ENCODE assay signal across 10 mouse cellular contexts in the genomic region with DNA sequence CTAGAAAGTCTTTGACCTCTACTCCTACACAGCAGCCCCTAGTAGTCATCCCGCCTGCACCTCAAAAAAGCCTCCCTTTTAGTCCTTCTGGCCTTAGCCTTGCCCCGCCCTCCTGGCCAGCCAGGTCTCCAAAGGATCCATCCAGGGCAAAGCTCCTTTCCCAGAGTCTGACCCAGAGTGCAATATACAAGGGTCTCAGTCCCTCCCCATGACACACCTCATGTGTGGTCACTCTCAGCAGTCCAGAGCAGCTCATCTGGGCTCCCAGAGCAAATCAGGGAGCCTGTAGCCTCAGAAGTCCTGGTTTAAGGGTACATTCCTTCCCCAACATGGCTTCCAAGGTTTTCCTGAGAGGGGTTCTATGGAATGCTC. TPM values are rescaled to one million over a fixed set of nuclear protein-coding genes. Genes with fewer than 3 reads are reported as not detected.
DNase-seq lines count a peak whose midpoint lies in the region; ATAC-seq and TF ChIP-seq lines count a peak whose summit lies in the region.
"Had no signal": no experiment of that assay in that cellular context is flagged by ENCODE, and none has a peak within 500 bp of the region (broad histone marks: within the 10 kb centered on the region; RNA-seq: fewer than 3 reads in every experiment).

No protein-coding gene starts in this region.

- H3K9ac ChIP-seq in midbrain, embryonic 11.5 days (ENCODE audit: low read length): no peak overlapping the region; the same call in 1 of the 2 replicates
- no peak overlapping the region for H3K9ac ChIP-seq in limb, embryonic 12.5 days (replicated peaks)

- H3K27me3 ChIP-seq in midbrain, embryonic 10.5 days (ENCODE audit: low read depth, poor library complexity, severe bottlenecking): peaks cover 31% of the 10 kb centered on the region
- H3K27me3 ChIP-seq in midbrain, embryonic 11.5 days (ENCODE audit: control insufficient read depth, insufficient read depth, low read length): no peaks in the 10 kb centered on the region
- H3K27me3 ChIP-seq in limb, embryonic 12.5 days: peaks cover 30% of the 10 kb centered on the region

- no peaks in the 10 kb centered on the region for H3K36me3 ChIP-seq in midbrain, embryonic 10.5 days
- H3K36me3 ChIP-seq in midbrain, embryonic 11.5 days (ENCODE audit: control insufficient read depth, insufficient read depth, low read length): no peaks in the 10 kb centered on the region
- no peaks in the 10 kb centered on the region for H3K36me3 ChIP-seq in limb, embryonic 12.5 days

- no peak overlapping the region for H3K27ac ChIP-seq in gastrocnemius, adult 2 months
- H3K27ac ChIP-seq in midbrain, embryonic 10.5 days (replicated peaks): 0 out of 2 replicates have a peak overlapping the region, but pooled peaks have one; percentile 55
- H3K27ac ChIP-seq in midbrain, embryonic 11.5 days (ENCODE audit: low read depth, low read length): no peak overlapping the region
- H3K27ac ChIP-seq in limb, embryonic 12.5 days: no peak overlapping the region

- WGBS in midbrain, embryonic 10.5 days: 47% methylated on average over 2 of the region's 2 CpGs
- 53% methylated on average over 2 of the region's 2 CpGs for WGBS in midbrain, embryonic 11.5 days
- 55% methylated on average over 2 of the region's 2 CpGs for WGBS in limb, embryonic 12.5 days

- no peak for ATAC-seq in midbrain, embryonic 11.5 days (ENCODE audit: low FRiP score)
- ATAC-seq in limb, embryonic 12.5 days (ENCODE audit: insufficient number of reproducible peaks, insufficient read depth, low FRiP score, low TSS enrichment, low read depth): no peak

- no peak overlapping the region for H3K4me2 ChIP-seq in midbrain, embryonic 11.5 days
- peak overlapping the region; percentile 45 for H3K4me2 ChIP-seq in limb, embryonic 12.5 days

- H3K9me3 ChIP-seq in midbrain, embryonic 10.5 days (replicated peaks): no peaks in the 10 kb centered on the region
- H3K9me3 ChIP-seq in midbrain, embryonic 11.5 days (ENCODE audit: control insufficient read depth, low read length): no peaks in the 10 kb centered on the region
- H3K9me3 ChIP-seq in limb, embryonic 12.5 days: no peaks in the 10 kb centered on the region

- 0 out of 2 replicates have a peak overlapping the region, but pooled peaks have one; percentile 20 for H3K4me3 ChIP-seq in gastrocnemius, adult 2 months
- no peak overlapping the region; the same call in 1 of the 2 replicates for H3K4me3 ChIP-seq in midbrain, embryonic 10.5 days
- H3K4me3 ChIP-seq in midbrain, embryonic 11.5 days (ENCODE audit: low read depth, low read length): no peak overlapping the region
- H3K4me3 ChIP-seq in limb, embryonic 12.5 days (replicated peaks): peak overlapping the region; percentile 22; the same call in 1 of the 2 replicates

- no peak for TF ChIP-seq CTCF in gastrocnemius, adult 2 months (IDR thresholded peaks at IDR 0.05)

- DNase-seq in gastrocnemius, adult 2 months: no peak
- no peak for DNase-seq in gastrocnemius, adult 8-10 months (ENCODE audit: low spot score in 2 of 2)
- DNase-seq in midbrain, embryonic 10.5 days (ENCODE audit: low spot score): no peak
- DNase-seq in midbrain, embryonic 11.5 days (ENCODE audit: low spot score, missing footprints): no peak
- no peak for DNase-seq in frontal cortex, postnatal 14 days (ENCODE audit: low spot score in 2 of 2)
- DNase-seq in spleen, adult 12 weeks (ENCODE audit: low spot score): no peak
- no peak for DNase-seq in gastrocnemius, postnatal 10 days

- peaks cover 12% of the 10 kb centered on the region for H3K4me1 ChIP-seq in midbrain, embryonic 10.5 days
- peaks cover 4% of the 10 kb centered on the region for H3K4me1 ChIP-seq in midbrain, embryonic 11.5 days (ENCODE audit: control insufficient read depth, insufficient read depth, low read length)
- peaks cover 37% of the 10 kb centered on the region for H3K4me1 ChIP-seq in limb, embryonic 12.5 days (replicated peaks)

- intact Hi-C loops in gastrocnemius, adult 2 months (cut with DNase I): no loop called here

RNA-seq across cellular contexts. Expression of a gene that starts 5.3 kb away (rescaled TPM):
- not detected for total RNA-seq in gastrocnemius, adult 2 months (2021)
- not detected for total RNA-seq in gastrocnemius, adult 8-10 months (2022)
- 0.05 TPM in 1 of 2 replicates, not detected in the other for polyA plus RNA-seq in midbrain, embryonic 10.5 days (2016; fragmentation: Nextera tagmentation; extraction: Ambion mirVana)
- polyA plus RNA-seq in midbrain, embryonic 11.5 days (2014; fragmentation: Nextera tagmentation; extraction: Ambion mirVana): not detected in 2 replicates
- polyA plus RNA-seq in limb, embryonic 12.5 days (2016; fragmentation: Nextera tagmentation; extraction: Ambion mirVana): 0.06 and 0.19 TPM in 2 replicates
- not detected for total RNA-seq in gastrocnemius, postnatal 10 days (2021)
- total RNA-seq: liver, adult 2 months had no signal
- polyA plus RNA-seq: liver, adult 2 months; small intestine, adult 2 months had no signal

RNA-seq across cellular contexts. Expression of a gene that starts 10.5 kb away (rescaled TPM):
- total RNA-seq in gastrocnemius, adult 2 months (2021): 100 to 1,000 TPM; 101 to 107 TPM
- 100 to 1,000 TPM; 101 to 130 (median 119) TPM for total RNA-seq in gastrocnemius, adult 8-10 months (2022)
- 0.06 and 0.15 TPM in 2 replicates for polyA plus RNA-seq in midbrain, embryonic 10.5 days (2016; fragmentation: Nextera tagmentation; extraction: Ambion mirVana)
- 0.25 TPM in 2 replicates for polyA plus RNA-seq in midbrain, embryonic 11.5 days (2014; fragmentation: Nextera tagmentation; extraction: Ambion mirVana)
- 0.72 and 1.1 TPM in 2 replicates for polyA plus RNA-seq in limb, embryonic 12.5 days (2016; fragmentation: Nextera tagmentation; extraction: Ambion mirVana)
- total RNA-seq in gastrocnemius, postnatal 10 days (2021): 10 to 100 TPM; 31.3 to 37.4 TPM
- total RNA-seq: liver, adult 2 months had no signal

RNA-seq across cellular contexts. Expression of a gene that starts 24.3 kb away (rescaled TPM):
- not detected for total RNA-seq in gastrocnemius, adult 2 months (2021)
- total RNA-seq in gastrocnemius, adult 8-10 months (2022): not detected
- not detected in 2 replicates for polyA plus RNA-seq in midbrain, embryonic 10.5 days (2016; fragmentation: Nextera tagmentation; extraction: Ambion mirVana)
- 0.15 TPM in 1 of 2 replicates, not detected in the other for polyA plus RNA-seq in midbrain, embryonic 11.5 days (2014; fragmentation: Nextera tagmentation; extraction: Ambion mirVana)
- polyA plus RNA-seq in limb, embryonic 12.5 days (2016; fragmentation: Nextera tagmentation; extraction: Ambion mirVana): 0.05 TPM in 1 of 2 replicates, not detected in the other
- not detected for total RNA-seq in gastrocnemius, postnatal 10 days (2021)
- total RNA-seq: liver, adult 2 months had no signal
- polyA plus RNA-seq: liver, adult 2 months; small intestine, adult 2 months had no signal

RNA-seq across cellular contexts. Expression of a gene that starts 26.0 kb away (rescaled TPM):
- 100 to 1,000 TPM; 105 to 117 TPM for total RNA-seq in gastrocnemius, adult 2 months (2021)
- 100 to 1,000 TPM; 114 to 132 (median 122) TPM for total RNA-seq in gastrocnemius, adult 8-10 months (2022)
- polyA plus RNA-seq in midbrain, embryonic 10.5 days (2016; fragmentation: Nextera tagmentation; extraction: Ambion mirVana): 160 and 170 TPM in 2 replicates
- polyA plus RNA-seq in midbrain, embryonic 11.5 days (2014; fragmentation: Nextera tagmentation; extraction: Ambion mirVana): 143 and 147 TPM in 2 replicates
- 131 and 134 TPM in 2 replicates for polyA plus RNA-seq in limb, embryonic 12.5 days (2016; fragmentation: Nextera tagmentation; extraction: Ambion mirVana)
- 10 to 100 TPM; 66.4 to 74.0 TPM for total RNA-seq in gastrocnemius, postnatal 10 days (2021)

RNA-seq across cellular contexts. Expression of a gene that starts 35.2 kb away (rescaled TPM):
- total RNA-seq in gastrocnemius, adult 2 months (2021): 10 to 100 TPM in 1 of 2 experiments, 1 to 10 TPM in 1; 6.4 to 10.1 TPM
- 10 to 100 TPM in 3 of 4 experiments, 1 to 10 TPM in 1; 8.5 to 14.5 (median 12.4) TPM for total RNA-seq in gastrocnemius, adult 8-10 months (2022)
- 14.8 and 19.7 TPM in 2 replicates for polyA plus RNA-seq in midbrain, embryonic 10.5 days (2016; fragmentation: Nextera tagmentation; extraction: Ambion mirVana)
- polyA plus RNA-seq in midbrain, embryonic 11.5 days (2014; fragmentation: Nextera tagmentation; extraction: Ambion mirVana): 7.2 and 9.6 TPM in 2 replicates
- polyA plus RNA-seq in limb, embryonic 12.5 days (2016; fragmentation: Nextera tagmentation; extraction: Ambion mirVana): 20.1 and 24.0 TPM in 2 replicates
- 10 to 100 TPM; 19.6 to 29.4 TPM for total RNA-seq in gastrocnemius, postnatal 10 days (2021)

Comparison
In these comparisons a context has a peak if more than half of its experiments do, and no peak if none do; other contexts are left out.
1. H3K4me3 ChIP-seq: peak in gastrocnemius, adult 2 months (single experiment) and limb, embryonic 12.5 days (single experiment); none in midbrain, embryonic 10.5 days (single experiment) and midbrain, embryonic 11.5 days (single experiment).